Mouse (Mus musculus): Measurements from ENCODE around the gene Pnp.
"Not testable (repeated sequence)": the region's sequence is repeated elsewhere in the genome, so short reads cannot be mapped to it uniquely, and the experiment has no call there.

The Pnp gene

DNA sequence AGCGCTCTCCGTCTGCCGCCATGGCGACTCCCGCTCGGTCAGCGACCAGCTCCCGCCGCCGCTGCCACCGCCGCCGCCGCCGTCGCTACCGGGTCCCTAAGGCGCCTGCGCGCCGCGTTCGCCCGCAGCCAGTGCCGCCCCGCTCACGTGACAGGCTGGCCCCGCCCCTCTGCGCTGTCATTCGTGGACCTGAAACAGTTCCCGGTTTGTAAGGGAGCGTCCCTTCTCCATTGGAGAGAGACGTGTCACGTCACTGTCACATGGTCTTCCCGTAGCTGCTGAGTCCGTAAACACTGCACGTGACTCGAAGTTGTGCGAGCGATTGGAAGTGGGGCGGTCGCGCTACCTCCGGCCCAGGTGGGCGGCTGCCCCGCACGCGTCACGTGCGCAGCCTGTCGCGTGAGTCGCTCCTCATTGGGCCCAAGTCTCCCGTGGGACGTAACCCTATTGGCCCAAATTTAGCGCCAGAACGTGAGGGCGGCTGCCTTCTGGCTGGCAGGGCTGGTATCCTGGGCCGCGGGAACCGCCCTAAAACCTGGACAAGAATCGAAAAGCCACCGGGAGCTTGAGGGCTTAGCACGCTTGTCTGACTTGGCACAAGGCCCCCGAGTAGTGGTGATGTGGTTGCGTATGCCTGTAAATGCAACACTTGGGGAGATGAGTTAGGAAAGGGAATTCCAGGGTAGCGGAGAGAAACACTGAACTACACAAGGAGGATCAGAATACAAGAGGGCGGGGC lies at the start of gene Pnp, which contains the start of gene Pip4p1:
Gene Pnp, plus strand, starts transcription at position 329 of the 739 bp plus-strand sequence.
Gene Pip4p1, minus strand, starts transcription at position 103 of the 739 bp plus-strand sequence.
- peak; percentile 99 for DNase-seq

DNA sequence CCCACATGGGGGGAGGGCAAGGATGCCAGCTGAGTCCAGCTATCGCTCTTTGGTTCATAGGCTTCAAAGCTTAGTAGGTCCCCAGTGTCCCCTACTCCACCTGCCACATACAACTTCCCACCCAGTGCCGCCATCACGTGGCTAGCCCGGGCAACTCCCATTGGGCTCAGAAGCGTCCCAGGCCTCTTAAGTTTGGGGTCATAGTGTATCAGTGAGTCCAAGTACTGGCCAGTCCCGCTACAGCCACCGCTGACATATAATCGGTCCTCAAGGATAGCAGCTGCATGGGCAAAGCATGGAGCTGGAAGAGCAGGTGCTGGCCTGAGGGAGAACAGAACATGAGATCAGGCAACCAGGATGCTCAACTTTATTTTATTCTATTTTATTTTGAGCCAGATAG lies 39.3 kb upstream of the Pnp start:
- DNase-seq: no peak

- no peak for DNase-seq
Measured at GRCm38 (mm10) chr14:50892091-50892490, 38.8 kb upstream of the Pnp start.

- no peak for DNase-seq
Measured at GRCm38 (mm10) chr14:50892541-50893459, 38.1 kb upstream of the Pnp start.

DNA sequence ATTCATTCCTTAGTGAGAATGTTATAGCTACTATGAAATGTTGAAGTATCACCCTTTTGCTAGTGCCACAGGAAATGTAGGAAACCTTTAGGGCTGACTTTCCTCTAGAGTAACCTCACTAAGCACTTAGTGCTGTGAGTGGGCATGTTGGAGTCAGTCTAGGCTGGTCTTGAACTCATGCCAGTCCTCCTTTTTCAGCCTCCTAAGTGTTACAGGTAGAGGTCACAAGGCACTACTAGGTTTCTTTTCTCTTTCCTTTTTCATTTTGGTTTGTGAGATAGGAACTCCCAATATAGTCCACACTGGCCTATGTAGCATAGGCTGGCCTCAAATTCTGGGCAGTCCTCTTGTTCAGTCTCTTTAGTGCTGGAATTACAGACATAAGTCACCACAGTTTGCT lies 35.5 kb upstream of the Pnp start:
- no peak for DNase-seq

DNA sequence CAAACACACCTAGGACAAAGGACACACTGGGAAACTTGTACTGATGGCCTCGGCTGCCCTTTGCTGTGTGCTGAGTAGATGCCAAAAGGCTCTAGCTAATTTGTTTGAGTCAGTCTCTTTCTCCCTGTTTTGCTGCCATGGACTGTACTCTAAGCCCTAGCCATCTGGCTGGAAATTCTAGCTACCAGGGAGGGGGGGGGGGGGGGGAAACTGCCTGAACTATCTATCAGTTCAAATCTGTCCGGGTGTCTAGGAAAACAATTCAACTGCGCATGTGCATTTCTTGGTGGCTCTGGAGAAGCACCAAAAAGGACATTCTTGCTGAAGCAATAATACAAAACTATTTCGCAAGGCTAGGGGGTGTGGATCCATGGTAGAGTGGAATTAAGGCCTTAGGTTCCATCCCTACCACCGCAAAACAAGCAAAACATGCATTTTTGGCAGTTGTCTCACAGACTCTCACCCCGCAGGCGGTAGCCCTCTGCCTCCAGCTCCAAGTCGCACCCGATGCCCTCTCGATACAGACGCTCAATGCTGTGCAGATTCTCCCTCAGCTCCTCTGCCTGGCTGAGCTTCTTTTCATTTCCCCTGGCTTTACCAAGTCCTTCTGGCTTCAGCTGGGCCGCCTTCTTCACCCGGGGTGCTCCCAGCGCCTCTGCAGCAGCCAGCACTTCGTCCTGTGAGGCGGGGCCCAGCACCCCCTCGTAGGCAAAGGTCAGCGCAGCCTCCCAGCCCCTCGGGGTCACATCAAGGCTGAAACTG lies 34.7 kb upstream of the Pnp start:
- DNase-seq: peak; percentile 47

- DNase-seq: peak; percentile 42
Measured at GRCm38 (mm10) chr14:50896747-50897373, 34.0 kb upstream of the Pnp start.

GRCm38 (mm10) chr14:50897374-50897765 lies 33.5 kb upstream of the Pnp start, which contains the start of gene Klhl33:
Gene Klhl33, minus strand, starts transcription at chr14:50897507.
- DNase-seq: no peak

GRCm38 (mm10) chr14:50897992-50898391 lies 32.9 kb upstream of the Pnp start:
- not testable (repeated sequence) for DNase-seq

DNA sequence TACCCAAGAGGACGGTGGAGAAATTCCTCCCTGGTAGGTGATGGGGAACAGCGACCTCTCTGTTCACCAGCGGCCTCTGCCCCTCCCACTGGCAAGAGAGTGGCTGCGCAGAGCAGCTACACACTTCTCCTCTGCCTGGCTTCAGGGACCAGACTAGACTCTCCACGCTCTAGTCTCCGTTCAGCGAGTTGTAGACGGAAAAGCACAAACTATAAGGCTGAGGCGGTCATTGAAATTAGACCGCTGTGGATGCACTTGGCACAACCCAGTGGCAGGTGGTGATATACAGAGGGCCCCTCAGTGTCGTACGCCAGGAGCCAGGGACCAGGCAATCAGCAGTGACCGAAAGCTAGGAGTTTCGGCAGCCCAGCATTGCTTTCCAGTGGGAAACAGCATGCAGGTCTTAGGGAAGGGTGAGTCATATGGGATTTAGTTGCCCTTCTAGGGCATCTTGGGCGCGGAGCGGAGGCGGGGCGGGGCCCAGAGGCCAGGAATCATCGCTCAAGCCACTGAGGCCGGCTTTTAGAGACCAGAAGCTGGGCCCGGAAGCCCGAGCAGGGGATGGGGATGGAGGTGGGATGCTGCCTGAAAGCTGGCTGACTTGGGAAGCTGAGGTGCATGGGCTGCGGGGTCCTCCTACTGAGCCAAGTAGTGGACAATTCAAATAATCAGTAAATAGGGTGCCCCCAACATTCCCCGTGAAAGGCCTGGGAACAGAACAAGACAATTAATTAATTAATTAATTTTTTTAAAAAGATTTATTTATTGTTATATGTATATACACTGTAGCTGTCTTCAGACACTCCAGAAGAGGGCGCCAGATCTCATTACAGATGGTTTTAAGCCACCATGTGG lies 26.7 kb upstream of the Pnp start:
- peak; percentile 31 for DNase-seq

- DNase-seq: no peak
Measured at GRCm38 (mm10) chr14:50904828-50905129, 26.1 kb upstream of the Pnp start.

GRCm38 (mm10) chr14:50905327-50905726 lies 25.6 kb upstream of the Pnp start:
- DNase-seq: not testable (repeated sequence)

DNA sequence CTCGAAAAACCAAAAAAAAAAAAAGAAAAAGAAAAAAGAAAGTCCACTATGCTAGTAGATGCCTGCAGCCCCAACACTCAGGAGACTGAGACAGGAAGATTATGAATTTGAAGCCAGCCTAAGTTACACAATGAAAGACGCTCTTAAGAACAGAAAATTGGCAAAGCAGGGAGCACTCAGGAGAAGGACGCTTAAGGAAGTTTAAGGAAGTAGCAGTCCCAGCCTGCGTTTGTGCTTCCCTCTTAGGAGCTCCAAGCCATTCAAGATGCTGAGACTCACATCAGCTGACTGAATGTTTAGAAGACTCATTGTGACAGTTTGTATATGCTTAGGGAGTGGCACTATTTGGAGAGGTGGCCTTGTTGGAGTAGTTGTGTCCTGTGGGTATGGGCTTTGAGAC lies 22.8 kb upstream of the Pnp start:
- no peak for DNase-seq

DNA sequence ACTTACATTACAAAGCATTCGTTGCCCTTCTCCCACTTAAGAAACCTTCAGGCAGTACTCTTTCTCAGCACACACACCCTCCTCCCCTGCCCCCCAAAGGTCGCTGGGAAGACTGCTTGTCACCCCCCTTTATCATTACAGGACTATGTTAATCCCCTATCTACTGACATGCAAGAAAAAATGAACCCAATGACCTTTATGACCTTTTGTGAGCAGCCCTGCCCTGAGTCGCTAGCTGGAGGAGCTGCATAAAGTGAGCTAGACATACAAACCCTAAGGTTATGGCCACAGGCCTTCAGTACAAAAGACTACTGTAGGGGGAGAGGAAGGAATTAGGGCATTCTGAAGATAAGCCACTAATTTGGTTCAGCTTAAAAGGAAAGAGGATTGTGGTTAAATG lies 19.5 kb upstream of the Pnp start:
- no peak for DNase-seq

- DNase-seq: not testable (repeated sequence)
Measured at GRCm38 (mm10) chr14:50923437-50923836, 7.4 kb upstream of the Pnp start.

DNA sequence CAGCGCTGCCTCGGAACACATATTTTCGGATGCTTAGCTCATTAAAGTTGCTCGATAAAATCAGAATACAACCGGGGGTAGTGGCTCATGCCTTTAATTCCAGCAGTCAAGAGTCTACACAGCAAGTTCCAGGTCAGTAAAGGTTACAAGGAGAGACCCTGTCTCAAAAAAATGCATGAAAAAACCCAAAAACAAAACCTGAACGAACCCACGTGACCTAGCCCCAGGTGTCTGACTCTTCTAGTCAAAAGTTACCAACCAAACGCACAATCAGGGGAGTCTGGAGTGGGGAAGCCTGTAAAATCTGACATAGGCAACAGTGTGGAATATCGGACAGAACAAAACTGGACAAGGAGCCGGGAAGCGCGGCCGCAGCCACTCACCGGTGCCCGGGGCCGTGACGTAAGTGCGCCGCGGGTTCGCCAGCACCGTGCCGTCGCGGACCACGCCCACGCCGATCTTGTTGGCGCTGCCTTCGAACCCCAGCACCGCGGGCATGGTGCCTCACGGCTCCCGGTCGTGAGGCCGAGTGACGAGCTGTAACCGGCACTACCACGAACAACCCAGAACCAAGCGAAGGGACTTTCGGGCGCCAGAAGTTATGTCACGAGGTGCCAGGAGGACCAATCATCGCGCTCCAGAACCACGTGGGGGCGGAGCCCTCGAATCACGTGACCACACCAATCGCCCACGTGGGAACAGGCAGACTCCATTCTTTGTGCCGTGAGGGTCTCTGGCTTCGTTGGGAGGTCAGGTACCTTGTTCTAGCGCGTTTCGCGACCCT lies 6.4 kb upstream of the Pnp start, which contains the start of the genes Osgep and Apex1:
Gene Osgep, minus strand, starts transcription at position 613 of the 784 bp plus-strand sequence.
Gene Apex1, plus strand, starts transcription at position 688 of the 784 bp plus-strand sequence.
- DNase-seq: peak; percentile 97

DNA sequence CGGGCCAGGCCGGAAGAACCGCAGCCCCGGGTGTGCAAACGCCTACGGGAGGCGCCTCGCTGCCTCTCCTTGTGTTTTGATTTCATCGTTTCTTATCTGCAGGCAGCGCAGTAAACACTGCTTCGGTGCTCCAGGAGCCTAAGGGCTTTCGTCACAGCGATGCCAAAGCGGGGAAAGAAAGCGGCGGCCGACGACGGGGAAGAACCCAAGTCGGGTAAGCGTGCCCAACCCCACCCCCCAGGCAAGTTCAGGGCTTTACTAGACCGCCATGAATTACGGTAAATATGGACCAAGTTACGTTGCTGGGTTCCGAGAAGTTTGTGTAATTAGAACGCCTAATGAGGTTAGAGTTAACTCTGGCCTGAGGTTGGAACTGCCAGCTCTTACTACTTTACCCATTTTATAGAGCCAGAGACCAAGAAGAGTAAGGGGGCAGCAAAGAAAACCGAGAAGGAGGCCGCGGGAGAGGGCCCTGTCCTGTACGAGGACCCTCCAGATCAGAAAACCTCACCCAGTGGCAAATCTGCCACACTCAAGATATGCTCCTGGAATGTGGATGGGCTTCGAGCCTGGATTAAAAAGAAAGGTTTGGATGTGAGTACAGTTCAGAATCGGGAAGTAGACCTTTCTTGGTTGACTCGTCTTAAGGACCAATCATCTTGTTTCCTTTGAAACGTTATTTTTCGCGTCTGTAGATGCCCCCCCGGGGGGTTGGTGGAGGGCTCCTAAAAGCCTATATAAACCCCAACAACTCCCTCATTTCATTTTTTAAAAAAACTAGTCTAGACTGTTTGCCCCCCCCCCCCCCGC lies 5.6 kb upstream of the Pnp start:
- no peak for DNase-seq

DNA sequence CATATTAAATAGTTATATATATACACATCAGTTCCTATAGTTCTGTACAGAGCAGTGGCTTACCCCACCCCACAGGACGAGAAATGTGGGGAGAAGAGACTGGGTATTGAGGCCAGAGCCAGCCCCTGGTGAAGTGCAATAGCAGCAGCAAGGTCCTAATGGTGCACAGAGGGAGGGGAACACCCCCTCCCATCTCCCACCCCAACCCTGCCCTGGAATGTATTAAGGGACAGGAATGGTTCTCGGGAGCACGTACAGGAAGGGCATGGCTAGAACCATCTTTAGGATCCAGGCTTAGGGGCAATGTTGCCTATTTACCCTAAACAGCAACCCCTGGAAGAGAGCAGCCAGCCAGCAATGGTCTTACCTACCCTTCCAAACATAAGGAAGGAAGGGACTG lies 3.5 kb upstream of the Pnp start:
- DNase-seq: no peak

GRCm38 (mm10) chr14:50929951-50930350 lies 931 bp upstream of the Pnp start:
- no peak for DNase-seq

DNA sequence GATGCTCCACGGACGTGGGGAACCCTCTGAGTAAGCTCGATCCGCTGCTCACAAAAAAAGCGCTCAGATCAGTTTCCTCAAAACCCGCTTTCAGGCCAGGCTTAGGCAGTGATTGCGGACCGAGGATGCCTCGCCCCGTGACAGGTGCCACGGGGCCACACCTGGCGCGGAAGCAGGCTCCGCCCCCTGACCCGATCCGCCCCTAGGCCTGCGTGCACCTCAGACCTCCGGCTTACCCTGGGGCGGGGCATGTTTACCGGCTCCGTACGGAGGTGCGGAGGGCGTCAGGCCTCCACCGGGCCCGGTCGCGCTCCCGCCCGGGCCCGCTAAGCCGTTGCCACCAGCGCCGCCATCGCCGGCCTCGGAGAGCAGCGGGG lies 517 bp upstream of the Pnp start:
- peak; percentile 55 for DNase-seq
